Mouse (Mus musculus) heart, postnatal 0 days (tissue): ENCODE data around the gene Cnnm4.

Source experiments
- CTCF ChIP-seq: IDR thresholded peaks from 2 replicates; pipeline ENCODE4 v1.5.1; 2016; ENCODE audit warnings: antibody characterized with exemption, control low read depth, low read depth
- EP300 ChIP-seq: IDR thresholded peaks from 2 replicates; pipeline ENCODE4 v1.6.1; 2016; ENCODE audit warnings: antibody characterized with exemption, low read depth

DNA sequence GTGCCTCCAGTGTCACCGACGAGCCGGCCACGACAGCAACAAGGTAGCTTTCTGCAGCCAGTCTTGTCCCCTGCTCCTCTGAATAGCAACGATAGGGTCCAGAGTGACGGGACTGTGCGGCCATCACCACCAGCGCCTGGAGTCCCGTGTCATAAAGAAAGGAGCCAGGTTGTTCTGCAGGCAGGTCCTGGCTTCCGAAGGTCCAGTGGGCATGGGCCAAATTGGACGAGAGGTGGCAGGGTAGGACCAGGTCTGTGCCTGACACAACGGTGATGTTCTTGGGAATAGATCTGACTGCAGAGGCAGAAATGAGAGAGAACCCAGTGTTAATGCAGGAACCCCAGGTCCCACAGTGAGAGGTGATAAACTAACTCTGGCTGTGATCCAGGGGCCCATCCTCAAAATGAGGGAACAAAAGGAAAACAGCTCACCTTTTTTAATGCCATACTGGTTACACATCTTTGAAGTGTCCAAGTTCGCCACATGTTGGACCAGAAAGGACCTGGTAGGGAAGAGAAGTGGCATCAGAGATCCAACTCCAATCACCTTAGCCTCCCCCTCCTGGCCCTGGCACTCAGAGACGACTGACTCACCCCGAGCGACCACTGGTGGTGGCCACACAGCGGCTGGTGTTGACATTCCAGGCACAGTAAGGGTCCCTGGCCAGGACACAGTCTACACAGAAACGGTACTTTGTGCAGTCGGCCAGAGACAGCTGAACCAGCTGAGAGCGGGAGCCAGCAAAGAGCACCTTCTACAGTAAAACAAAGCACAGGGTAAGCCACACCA lies 78.8 kb downstream of the Cnnm4 start:
- no peak for TF ChIP-seq CTCF
- TF ChIP-seq EP300 = no peak
